Mouse (Mus musculus) gastrocnemius, postnatal 36 days (tissue): Measurements from ENCODE around the gene Trpm3. TPM values are rescaled to one million over a fixed set of nuclear protein-coding genes. Genes with fewer than 3 reads are reported as not detected.
"Not testable (repeated sequence)": the region's sequence is repeated elsewhere in the genome, so short reads cannot be mapped to it uniquely, and the experiment has no call there.

Source experiments
- DNase-seq, 2 experiments: peaks; one replicate each; pipeline ENCODE4 v3.0.0; 2022
- intact Hi-C: fragments of 180-260 bp; cut with DNase I; formaldehyde crosslinking; loops from one replicate; pipeline ENCODE4 v1.15.1; 2025
- total RNA-seq, 2 experiments: library from RNA; stranded (reverse); gene quantifications; 2 replicates each; pipeline ENCODE4 v1.2.3; 2021

Gene Trpm3
- total RNA-seq, 2 experiments from 2014 or later = 0.71 to 0.86 TPM

DNA sequence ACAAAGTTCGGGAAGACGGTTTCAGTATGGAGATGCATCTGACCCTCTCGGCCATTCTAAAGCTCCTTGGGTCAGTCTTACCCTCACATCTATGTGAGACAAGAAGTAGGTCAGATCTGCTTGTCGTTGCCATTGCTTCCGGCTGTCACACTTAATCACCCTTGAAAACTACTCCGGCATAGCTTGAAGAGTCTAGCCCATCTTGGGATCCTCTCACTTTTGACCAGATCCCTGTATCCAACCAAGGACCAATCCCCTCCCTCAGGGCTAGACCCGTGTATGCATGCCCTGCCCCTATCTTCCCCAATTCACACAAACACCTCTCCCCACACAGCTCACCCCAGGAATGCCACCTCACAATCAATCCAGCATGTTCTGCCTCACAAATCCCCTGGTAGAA lies 867.0 kb downstream of the Trpm3 start:
- DNase-seq = no peak
- intact Hi-C loops = loop anchor here (5.0 kb wide), 2 partner anchors 126 to 221 kb away; no protein-coding TSS in a partner anchor

DNA sequence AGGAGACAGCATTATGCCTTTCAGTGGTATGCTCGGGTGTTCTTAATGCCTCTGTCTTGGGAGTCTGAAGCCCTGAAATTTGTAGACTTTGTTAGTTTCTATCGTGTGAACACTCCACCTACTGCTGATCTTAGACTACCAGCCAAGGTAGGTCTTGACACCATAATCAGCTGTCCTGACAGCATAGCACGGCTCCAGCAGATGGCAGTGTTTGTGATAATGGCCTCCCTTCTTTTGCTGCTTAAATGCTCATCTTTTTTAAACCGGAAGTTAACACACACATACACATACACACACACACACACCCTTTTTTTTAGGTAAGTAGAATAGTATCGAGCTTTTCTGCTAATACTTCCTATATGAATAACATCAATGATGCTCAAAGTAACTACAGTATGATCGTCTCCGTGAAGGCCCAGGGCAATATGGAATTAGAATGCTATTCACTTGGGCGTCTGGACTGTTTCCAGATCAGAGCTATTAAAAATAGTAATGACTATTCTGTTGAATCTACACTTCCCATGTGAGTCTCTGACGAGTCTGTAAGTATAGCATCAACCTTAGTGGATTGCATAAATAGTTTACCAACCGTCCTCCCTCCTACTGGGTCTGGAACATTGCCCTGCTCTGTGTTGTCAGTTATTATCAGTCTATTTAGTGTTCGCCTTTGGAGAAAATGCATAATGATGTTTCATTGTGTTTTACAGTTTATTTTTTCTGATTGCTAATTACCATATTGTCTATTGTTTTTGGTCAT lies 867.8 kb downstream of the Trpm3 start:
- intact Hi-C loops = loop anchor here (5.0 kb wide), 2 partner anchors 126 to 221 kb away; no protein-coding TSS in a partner anchor
- DNase-seq = peak in 1 of 2 experiments; percentile 40

DNA sequence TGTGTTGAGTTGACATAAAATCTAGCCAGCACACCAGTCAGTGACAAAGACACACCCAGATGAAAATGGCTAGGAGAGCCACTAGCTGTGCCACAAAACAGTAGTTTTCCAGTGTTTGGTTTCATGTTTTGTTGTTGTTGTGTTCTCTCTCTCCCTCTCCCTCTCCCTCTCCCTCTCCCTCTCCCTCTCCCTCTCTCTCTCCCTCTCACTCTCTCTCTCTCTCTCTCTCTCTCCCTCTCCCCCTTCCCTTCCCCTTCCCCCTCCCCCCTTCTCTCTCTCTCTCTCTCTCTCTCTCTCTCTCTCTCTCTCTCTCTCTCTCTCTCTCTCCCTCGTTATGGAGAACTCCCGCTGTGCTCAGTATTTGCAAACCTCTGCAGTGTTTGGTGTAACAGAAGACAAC lies 874.8 kb downstream of the Trpm3 start:
- intact Hi-C loops = no loop called here
- no peak for DNase-seq

DNA sequence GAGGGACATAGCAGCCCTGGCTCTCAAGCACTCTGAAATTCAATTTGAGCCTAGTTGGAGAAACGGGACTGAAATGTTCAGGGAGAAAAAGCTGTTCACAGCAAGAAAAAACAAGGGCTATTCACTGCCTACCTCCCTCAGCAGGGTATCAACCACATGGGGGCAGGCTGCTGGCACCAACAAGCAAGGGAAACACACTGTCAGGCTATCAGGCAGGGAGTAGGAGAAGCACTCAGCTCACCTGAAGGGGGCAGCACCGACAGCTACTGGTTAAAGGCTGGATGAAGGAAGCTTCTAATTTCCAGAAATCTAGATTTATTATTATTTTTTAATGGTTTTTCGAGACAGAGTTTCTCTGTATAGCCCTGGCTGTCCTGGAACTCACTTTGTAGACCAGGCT lies 876.7 kb downstream of the Trpm3 start:
- intact Hi-C loops = no loop called here

DNA sequence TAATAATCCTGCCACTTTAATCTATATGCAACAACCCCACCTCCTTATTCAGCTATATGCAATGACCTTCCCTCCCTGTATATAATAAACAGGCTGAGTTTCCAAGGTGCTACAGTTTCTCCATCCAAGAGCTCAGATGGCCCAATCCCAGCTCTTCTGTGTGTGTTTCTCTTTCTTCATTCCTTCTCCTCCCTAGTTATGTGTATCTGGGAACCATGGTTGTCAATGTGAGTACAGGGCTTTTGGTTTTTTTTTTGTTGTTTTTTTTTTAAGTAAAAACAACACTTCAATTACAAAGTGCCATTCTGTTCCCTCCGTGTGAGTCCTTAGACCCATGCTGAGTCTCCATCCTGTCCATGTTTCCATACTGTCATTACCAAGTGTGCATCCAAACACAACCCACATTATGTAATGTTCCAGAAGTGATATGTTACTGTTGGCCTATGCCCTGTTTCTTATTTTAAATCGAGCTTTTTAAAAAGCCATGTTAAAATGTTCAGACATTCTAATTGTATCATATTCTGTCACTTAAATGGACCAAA lies 879.4 kb downstream of the Trpm3 start:
- no peak for DNase-seq
- intact Hi-C loops = no loop called here

More for the DNA sequence above, 876.7 kb downstream of the Trpm3 start:
- peak in 1 of 2 experiments; percentile 66 for DNase-seq

DNA sequence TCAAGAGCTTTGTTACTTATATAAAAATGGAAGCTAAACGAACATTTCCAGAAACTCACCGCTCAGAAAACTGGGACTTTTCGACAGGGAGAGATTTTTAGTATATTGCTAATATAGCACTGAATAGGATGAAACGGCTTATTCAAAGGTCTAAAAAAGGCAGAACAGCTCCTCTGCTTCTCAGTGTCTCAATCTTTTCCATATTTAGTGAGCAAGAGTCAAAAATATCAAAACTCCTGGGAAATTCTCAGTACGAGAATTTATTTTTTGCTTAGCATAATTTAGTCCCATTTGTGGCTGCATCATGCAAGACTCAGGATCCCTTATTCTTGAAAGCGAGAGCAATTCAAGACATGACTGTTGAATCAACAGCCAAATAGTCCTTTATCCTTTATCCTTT lies 884.1 kb downstream of the Trpm3 start:
- intact Hi-C loops = no loop called here
- DNase-seq = no peak

DNA sequence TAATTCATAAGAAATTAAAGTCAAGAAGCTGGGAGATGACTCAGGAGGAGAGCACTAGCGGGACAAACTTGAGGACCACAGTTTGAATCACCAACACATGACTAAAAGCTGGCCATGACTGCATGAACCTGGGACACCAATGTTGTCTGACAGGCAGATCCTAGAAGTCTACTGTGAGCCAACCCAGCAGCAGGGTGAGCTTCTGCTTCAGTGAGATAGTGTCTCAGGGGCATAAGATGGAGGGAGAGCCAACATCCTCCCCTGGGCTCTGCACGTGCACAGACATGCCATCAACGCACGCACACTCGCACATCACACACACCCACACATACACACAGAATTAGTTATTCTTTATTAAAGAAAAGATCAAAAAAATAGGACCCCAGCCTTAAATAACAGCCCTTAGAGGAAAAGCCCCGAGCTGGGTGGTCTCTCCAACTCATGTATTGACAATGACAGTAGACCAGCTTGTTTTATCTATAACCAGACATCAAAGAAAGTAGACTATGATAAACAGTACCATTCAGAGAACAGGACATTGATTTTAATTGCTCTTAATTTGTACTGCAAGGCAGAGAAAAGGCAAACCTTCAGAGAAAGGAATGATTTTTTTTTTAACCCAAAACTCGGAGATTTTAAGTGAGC lies 884.6 kb downstream of the Trpm3 start:
- no peak for DNase-seq
- intact Hi-C loops = no loop called here

DNA sequence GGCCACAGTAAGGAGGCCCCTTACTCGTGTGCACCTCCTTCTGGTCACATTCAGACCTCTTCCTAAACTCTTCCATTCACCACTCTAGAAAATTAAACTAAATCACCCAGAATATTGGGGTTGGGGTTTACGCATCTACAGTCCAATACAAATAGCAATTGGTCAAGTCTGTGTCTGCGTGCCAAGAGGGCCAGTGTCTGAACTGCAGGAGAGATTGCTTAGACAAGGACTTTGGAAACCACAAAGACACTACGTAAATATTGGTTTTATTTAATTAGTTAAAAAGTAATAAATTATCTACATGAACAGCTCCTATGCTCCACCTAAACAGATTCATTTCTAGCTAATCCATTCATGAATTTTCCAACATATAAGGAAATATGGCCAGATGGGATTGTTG lies 886.0 kb downstream of the Trpm3 start:
- no peak for DNase-seq
- intact Hi-C loops = no loop called here

DNA sequence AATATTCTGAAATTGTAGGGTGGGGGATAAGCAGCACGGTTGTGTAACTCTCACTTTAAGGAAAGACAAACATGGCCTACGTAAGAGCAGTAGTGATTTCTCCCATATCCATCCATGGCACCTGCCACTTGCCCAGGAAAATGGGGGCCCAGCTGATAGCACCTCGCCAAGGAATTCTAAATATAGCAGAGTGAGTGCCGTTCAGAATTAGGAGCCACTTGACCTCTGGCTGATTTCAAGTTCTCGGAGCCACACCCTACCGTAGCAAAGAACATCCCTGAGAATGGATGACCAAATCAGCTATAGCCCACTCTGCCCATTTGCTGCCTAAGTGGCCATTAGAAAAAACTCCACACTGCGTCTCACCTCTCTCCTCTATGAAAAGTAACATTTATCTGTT lies 887.6 kb downstream of the Trpm3 start:
- intact Hi-C loops = no loop called here
- DNase-seq = no peak

DNA sequence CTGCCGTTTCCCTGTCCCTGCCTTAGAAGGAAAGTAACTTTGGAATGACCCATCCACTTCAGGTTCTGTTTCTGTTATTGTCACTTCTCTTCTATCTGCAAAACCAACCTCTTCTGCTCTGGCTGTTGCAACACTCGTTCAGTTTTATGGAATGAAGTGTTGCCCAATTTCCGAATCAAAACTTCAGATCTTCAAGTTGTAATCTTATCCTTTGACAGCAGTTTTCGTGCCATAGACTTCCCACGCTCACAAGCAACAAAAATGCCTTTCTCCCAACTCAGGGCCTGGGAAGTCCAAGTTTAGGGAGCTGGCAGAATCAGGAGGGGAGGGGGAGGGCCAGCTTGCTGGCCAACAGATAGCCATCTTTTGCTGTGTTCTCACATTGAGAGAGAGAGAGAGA lies 889.4 kb downstream of the Trpm3 start:
- intact Hi-C loops = no loop called here
- DNase-seq = no peak

DNA sequence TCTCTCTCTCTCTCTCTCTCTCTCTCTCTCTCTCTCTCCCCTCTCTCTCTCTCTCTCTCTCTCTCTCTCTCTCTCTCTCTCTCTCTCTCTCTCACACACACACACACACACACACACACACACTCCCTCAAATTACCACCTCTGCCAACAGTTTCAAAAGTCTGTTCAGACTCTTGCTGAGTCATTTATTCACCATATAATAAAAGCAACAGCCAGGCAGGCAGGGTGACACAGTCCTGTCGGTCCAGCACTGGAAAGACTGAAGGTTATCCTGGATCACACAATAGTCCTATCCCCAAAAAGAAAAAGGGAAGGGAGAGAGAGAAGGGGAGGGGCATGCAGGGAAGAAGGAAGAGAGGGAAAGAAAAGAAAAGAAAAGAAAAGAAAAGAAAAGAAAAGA lies 894.5 kb downstream of the Trpm3 start:
- DNase-seq = not testable (repeated sequence)

DNA sequence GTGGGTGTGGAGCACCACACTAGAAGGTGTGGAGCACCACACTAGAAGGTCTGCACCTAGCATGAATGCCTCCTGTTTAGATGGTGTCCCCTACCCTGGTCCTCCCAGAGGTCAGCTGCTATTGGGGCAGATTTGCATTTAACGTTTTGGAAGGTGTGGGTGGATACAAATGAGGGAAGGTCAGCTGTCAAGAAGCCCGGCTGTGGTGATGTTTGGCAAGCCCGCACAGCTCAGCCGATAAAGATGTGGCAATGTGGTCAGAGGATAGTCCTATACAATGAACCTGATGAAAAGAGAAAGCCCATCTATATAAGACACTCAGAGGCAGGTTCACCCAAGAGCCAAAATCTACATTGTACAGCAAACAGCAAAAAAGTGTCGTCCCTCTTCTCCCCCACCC lies 895.3 kb downstream of the Trpm3 start:
- intact Hi-C loops = no loop called here
- no peak for DNase-seq

More for the DNA sequence above, 894.5 kb downstream of the Trpm3 start:
- intact Hi-C loops = not testable (repeated sequence)

DNA sequence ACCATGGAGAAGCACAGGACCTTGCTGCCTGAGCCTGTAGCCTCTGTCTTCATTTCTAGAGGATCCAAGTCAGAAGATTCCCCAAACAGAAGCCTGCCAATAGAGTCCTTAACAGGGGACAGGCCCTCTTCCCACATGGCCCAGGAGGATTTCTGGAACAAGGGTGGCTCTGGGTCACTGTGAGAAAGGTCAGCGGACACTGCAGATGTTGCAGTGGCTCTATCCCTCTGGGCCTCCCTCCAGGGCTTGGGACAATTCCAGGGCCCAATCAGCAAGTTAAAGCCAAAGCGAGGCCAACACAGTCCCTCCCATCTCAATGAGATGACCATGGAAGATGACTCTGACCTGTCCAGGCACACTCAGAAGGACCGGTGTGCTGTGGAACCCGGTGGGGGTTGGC lies 896.1 kb downstream of the Trpm3 start:
- intact Hi-C loops = no loop called here
- peak; percentile 85 to 92 for DNase-seq

DNA sequence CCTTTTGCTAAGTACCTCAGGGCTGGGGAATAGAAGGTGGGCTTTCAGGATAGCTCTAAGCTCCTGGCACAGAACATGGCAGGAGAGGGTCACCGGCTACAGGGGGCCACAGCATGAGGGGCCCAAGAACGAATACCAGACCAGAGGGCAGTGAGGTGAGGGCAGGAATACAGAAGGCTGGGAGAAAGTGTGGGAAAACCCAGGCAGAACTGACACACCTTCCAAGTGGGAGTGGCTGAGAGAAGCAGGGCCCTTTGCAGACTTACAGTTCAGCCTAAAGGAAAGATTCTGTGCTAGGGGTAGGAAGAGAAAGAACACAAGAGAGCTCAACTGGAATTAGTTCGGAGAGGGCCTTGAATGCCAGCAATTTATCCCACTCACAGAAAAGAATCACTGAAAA lies 896.9 kb downstream of the Trpm3 start:
- intact Hi-C loops = no loop called here
- DNase-seq = no peak

DNA sequence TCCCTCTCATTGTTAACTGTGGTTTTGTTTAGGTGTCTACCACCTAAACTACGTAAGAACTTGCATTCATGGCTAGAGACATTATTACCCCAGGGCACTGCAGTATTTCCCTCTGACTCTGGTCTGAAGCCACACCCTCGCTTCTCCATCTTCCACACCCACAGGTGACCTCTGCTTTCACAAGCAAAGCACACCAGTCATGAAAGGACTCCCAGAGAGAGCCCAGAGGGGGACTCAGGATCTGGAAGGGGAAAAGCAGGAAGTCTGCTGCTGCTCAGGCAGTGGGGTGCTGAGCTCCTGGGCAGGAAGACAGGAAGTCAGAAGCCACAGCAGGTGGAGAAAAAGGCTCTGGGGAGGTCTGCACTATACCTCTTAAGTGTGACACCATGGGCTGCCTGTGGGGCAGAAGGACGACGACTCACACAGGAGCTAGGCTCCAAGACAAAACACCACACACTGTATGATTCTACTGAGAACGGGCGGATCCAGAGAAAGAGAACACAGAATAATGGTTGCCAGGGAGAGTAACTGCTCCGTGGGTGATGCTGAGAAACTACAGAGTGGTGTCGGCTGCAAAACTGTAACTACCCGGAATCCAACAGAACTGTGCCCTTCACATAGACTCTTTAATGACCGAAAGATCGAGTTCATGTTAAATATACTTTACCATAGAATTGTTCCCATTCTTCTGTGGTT lies 898.1 kb downstream of the Trpm3 start:
- DNase-seq = no peak
- intact Hi-C loops = no loop called here

DNA sequence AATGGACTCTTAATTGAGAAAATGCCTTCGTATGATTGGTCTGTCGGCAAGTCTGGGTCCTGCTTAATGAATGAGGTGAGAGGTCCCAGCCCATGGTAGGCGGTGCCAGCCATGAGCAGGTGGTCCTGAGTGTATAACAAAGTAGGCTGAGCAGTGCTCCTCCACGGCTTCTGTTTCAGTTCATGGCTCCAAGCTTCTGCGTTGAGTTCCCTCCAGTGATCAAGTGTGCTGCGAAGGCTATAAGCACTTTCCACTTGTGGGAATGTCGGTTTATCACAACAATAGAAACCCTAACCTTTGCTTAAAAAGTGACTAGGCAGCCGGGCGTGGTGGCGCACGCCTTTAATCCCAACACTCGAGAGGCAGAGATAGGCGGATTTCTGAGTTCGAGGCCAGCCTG lies 898.7 kb downstream of the Trpm3 start:
- DNase-seq = no peak
- intact Hi-C loops = no loop called here

DNA sequence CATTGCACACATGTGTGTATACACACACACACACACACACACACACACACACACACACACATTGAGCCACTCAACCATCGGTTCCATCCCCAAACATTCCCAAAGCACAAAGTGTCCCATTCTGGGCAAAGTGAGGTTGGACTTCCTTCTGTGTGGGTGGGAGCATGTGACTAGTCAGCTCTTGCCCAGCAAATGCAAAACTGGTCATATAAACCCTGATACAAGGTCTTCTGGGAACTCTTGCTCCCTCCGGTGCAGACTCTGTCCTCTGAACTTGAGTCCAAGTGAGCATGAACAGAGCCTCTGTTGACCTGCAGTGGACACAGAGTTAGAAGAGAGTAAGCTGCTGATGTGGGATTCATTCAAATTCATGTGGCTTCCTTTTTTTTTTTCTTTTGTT lies 899.5 kb downstream of the Trpm3 start:
- DNase-seq = no peak
- intact Hi-C loops = no loop called here

DNA sequence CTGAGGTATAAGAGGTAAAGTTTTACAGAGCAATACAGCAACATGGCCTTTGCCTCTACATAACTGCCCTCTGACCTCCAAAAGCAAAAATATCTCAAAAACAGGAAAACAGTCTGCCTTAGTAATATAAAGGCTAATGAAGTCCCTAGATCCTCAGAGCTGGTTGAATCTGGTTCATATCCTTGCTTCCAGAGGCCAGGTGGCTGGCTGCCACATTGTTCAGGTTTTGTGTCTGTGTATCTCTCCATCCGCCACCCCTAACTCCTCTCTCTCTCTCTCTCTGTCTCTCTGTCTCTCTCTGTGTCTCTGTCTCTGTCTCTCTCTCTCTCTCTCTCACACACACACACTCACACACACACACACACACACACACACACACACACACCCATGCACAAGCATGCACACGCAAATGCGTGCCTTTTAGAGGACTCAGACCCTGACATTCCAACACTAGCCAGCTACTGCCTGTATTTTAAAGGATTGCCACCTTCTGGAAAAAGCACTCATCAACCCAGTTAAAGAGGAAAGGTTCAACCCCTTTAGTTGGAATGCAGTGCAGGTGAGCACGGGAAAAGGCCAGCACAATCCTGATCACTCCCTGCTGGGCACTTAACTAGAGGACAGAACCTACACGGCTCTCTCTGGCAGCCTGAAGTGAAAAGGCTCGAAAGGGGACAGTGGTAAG lies 902.8 kb downstream of the Trpm3 start:
- DNase-seq = no peak
- intact Hi-C loops = no loop called here

DNA sequence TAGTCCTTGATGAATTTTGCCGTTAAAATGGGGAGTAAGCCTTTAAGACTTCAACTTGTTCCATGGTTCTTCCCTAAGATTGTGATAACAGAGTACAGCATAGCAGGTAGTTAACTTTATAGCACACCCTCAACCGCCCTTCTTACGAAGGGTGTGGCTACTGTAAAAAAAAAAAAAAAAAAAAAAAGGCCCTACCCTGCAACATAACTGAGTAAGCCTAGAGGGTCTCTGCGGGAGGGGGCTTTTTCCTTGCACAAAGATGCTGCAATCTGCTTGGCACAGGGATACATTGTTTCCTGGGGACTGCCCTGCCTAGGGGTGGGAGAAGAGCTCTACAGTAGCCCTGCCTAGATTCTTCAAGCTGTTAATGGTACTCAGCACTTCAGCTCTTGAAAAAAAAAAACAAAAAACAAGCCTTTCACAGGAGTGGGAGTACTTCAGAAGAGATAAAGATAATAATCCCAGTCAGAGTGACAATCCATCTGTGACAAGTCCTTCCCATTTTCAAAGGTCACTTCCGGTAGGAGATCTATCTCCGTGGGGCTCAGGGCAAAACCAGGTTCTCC lies 903.4 kb downstream of the Trpm3 start:
- DNase-seq = no peak
- intact Hi-C loops = no loop called here

DNA sequence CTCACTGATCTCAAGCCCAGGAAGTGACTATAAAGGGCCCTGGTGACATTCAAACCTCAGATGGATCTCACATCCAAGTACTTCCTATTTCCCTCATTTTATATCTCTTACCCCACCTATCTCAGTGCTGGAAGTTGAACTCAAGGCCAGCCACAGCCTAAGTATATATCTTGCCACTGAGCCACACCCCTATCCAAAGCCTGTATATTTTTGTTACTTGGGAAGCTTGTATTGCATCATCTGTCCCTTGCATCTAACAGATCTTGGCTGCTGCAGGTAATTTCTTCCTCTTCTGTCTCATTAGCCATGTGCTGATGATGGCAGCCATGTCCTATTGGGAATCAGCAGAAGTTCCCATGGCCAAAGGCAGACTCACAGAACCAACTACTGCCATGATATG lies 904.9 kb downstream of the Trpm3 start:
- DNase-seq = no peak
- intact Hi-C loops = no loop called here
